Mouse (Mus musculus) kidney, postnatal 36 days (tissue): ENCODE results near the gene Dus1l.
A peak's percentile ranks its signal among the peaks of the same experiment; 100 is the strongest.
"Not testable (repeated sequence)": the region's sequence is repeated elsewhere in the genome, so short reads cannot be mapped to it uniquely, and the experiment has no call there.

Experiments
- DNase-seq, 2 experiments: peaks; one replicate each; pipeline ENCODE4 v3.0.0; 2021 to 2022; ENCODE audit warnings: mixed read lengths in 2 of 2

The Dus1l gene

GRCm38 (mm10) chr11:120795756-120796613, at the start of gene Dus1l:
Dus1l (minus strand) TSS chr11:120796403.
- peak; percentile 96 to 98 for DNase-seq

- no peak for DNase-seq
Measured at GRCm38 (mm10) chr11:120844329-120844728, 48.1 kb upstream of the Dus1l start.

DNA sequence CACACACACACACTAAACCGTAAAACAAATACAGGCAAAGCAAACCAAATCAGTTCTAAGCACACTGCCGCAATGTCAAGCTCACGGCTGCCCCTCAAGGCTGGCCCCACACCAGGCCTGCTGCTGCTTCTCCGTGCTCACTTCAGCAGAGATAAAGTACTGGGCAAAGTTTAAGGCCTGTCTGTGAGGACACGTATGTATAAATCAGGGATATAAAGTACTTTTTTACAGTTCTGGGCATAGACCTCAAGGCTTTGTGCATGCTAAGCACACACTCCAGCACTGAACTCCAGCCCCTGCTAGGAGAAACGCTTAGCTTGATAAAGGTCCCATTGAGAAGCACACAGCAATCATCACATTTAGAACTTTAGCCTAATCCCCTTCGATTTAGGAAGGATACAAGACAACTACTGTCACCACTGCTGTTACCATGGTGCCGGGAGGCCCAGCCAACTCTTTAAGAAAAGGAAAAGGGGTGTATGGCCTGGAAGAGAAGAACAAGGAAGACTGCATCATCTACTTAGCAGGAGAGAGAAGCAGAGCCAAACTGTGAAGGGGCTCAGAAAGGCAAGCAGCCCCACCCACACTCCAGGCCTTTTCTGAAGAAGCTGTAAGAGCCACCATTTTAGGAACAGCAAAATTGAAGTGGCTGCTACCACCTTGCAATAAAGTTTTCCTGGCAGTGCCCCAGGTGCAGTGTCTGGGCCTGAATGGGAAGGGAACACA, 37.5 kb upstream of the Dus1l start:
- no peak for DNase-seq

GRCm38 (mm10) chr11:120832962-120833361, 36.8 kb upstream of the Dus1l start:
- not testable (repeated sequence) for DNase-seq

- DNase-seq: no peak
Measured at GRCm38 (mm10) chr11:120831659-120832440, 35.6 kb upstream of the Dus1l start.

DNA sequence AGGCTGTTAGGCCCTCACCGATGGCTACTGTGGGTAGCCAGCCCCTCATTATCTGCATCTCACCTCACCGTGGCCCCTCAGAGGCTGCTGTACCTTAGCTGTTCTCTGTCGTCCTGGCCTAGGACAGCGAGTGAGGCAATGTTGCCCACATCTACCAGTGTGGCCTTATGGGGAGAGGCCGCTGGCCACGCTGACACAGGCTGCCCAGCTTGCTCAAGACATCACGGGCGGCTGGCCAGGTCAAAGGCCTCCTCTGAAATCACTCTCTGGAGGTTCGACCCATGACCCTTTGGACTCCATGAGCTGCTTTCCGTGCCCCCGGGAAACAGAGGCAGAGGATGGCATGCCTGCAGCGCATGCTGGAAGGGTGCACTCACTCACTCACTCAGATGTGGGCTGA, 34.5 kb upstream of the Dus1l start:
- peak; percentile 75 to 85 for DNase-seq

- DNase-seq: no peak
Measured at GRCm38 (mm10) chr11:120829757-120830532, 33.7 kb upstream of the Dus1l start.

DNA sequence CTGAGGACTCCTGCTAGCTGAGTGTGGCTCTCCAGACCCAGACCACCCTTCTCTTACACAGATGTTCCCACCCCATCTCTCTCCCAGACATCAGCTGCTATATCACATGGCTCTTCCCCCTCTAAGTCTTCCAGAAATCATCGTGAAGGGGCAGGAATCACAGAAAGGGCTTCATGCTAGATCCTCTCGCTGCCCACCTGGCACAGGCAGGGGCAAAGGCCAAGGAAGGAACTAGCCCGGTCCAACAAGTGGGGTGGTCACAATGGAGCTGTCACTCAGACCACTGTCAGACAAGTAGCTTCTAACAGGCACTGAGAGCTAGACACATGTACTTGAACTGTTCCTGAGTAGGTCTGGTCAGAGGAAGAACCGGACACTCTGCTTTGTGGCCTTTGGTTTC, 32.2 kb upstream of the Dus1l start:
- DNase-seq: no peak

DNA sequence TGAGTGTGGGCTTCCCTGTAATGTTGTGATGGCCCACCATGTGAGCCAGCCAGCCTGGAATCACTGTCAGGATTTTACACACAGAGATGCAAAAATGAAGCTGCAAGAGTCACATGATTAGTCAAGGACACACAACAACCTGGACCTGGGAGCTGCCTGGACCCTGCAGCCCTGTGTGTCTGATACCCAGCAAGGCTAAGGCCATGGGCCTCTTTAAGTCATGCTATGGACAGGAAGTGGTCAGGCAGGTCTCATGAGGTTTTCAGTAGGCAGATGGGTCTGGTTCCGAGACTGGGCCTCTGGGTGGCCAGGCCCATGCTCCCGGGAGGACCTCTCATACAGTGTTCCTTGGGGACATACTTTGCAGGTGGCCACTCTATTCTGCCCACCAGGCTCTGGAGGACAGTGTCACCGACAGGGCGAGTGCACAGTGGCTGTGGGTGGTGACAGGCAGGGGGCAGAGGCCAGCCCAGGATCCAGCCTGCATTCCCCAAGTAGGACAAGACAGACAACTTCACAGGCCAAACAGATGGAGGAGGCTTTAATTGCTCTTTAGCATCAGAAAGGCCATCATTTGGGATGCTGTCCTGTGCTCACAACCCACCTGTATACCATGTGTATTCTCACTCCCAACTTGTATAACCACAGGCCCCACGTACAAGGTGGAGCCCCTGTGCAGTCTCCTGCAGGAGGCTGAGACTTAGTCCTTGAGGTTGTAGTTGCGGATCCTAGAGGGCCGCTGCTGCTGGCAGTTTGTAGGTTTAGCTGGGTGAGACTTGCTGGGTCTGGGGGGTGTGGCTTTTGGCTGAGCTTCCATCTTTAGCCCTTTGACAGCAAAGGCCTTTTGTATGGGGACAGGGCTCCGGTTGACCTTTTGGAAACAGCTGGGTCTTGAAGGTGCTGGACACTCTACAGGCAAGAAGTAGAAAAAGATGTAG, 30.1 kb upstream of the Dus1l start:
- DNase-seq: no peak

GRCm38 (mm10) chr11:120825289-120825863, 29.2 kb upstream of the Dus1l start:
- no peak for DNase-seq

- no peak for DNase-seq
Measured at GRCm38 (mm10) chr11:120824787-120825288, 28.6 kb upstream of the Dus1l start.

DNA sequence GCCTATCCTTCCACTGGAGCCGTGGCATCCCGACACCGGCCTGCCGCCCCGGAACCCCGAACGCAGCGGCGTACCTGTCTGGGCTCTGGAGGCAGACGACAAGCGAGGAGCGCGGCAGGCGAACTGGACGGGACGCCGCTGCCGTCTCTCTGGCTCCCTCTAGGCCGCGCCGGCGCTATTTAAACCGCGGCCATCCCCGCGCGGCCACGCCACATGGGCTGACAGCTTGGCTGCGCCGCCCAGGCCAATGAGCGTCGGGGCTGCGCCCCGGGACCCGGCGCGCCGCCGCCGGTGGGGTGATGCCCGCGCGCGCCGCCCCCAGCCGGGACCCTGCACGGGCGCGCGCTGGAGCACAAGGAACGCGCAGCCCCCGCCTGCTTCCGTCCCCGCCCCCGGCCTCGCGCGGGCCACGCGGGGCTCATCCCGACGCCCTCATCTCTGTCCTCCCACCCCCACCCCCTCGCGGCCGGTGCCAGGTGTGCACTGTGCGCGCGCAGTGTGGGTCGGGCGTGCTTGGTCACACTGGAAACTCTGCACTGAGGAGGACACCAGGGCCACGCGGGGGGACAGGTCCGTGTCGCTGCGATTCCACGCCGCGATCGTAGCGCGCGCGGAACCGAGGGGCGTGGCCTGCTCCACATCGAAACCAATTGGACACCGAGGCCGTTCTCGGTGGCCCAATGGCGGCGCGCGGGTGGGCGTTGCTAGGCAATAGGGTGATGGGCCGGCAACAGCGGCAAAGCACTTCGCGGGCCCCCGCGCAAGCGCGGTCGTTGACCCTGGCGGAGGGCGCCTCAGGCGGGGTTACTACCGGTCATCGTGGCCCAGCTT, 28.0 kb upstream of the Dus1l start, which contains the start of gene Fasn:
TSS of gene Fasn (minus strand) at position 592 of the 831 bp plus-strand sequence.
- DNase-seq: peak; percentile 96

GRCm38 (mm10) chr11:120823551-120823947, 27.3 kb upstream of the Dus1l start:
- peak; percentile 39 to 74 for DNase-seq

GRCm38 (mm10) chr11:120822831-120823550, 26.8 kb upstream of the Dus1l start:
- peak; percentile 13 to 48 for DNase-seq

DNA sequence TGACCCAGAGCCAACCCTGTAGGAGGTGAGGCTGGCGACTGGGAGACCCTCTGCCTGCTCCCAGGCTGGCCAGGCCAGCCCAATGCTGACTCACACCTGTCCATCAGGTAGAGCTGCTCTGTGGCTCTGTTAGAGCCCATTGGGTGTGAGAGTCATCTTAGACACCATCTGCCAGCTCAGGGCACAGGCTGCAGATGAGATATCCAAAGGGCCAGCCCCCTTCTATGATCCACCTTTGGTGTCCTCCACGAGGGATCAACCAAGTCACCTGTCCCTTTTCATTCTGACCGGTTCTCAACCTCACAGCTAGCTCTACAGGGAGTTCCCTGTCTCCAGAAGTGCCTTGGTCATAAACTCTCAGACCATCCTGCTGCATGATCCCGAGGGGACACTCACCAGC, 26.1 kb upstream of the Dus1l start:
- DNase-seq: no peak

DNA sequence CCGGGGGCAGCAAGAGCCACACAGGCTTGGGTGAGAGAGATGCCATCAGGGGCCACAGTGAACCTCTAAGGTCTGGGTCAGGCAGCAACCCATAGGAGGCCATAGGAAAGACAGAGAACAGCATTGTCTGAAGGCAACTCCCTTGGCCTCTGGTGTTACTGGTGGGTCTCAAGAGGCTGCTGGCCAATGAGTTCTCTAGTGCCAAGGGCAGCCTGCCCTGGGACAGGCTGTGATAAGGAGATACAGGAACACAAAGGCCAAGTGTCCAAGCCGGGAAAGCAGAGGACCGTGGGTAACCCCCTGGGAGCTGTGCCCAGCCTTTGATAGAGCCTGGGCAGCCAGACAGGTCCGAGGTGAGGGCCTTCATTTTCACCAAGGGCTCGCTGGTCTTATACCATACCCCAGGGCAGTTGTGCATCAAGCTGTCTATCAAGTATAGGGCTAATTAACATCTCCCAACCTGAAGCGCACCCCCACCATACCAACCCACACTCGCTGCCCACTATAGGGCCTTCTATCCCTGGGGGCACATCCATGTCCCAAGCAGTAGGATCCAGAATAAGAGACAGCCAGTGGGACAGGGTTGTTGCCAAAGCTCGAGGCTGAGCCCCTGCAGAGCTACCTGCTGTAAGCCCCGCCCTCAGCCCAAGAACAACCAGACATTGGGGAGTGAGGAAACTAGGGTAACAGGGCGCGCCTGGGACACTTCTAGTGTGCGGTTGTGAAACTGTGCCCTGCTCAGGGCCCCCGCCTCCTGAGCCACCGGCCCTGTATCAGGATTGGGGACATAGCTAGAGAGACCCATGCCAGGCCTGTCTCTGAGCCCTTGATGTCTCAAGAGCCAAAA, 25.1 kb upstream of the Dus1l start:
- DNase-seq: no peak

DNA sequence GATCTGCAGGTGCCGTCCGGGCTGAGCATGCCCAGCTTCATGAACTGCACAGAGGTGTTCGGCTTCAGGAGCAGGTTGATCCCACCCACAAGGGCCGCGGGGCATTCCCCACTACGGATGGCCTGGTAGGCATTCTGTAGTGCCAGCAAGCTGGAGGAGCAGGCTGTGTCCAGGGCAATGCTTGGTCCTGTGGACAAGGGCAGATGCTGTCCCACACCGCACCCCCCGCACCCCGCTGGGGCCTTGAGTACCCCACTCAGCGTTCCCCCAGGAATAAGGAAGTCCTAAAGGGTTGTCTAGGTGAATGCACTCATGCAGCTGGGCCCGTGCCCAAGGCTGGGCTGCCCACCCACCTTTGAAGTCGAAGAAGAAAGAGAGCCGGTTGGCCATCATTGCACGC, 24.3 kb upstream of the Dus1l start:
- no peak for DNase-seq

DNA sequence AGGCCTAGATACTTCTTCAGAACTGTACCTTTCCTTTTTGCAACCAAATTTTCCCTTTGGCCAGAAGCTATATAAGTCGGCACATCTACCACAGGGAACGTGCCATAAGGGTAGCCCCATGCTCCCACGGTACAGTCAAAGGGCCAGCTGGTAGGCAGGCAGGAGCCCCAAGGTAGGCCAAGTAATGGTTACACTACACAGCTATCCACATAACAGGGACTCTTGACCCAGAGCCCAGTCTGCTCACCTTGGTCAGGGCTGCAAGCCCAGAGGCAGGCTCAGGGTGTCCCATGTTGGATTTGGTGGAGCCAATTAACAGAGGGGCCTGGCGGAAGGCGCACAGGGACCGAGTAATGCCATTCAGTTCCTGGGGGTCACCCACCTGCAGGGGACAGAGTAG, 23.4 kb upstream of the Dus1l start:
- DNase-seq: no peak
